Mouse (Mus musculus) urinary bladder, postnatal 36 days (tissue): ENCODE measurements around the gene Atg13.

ENCODE experiments used
- DNase-seq, 2 experiments: peaks; one replicate each; pipeline ENCODE4 v3.0.0; 2022; ENCODE audit warnings: low spot score in 2 of 2, mixed read lengths in 1 of 2

The Atg13 gene

GRCm38 (mm10) chr2:91695436-91696224 is 14.7 kb downstream of the Atg13 start:
- no peak for DNase-seq

GRCm38 (mm10) chr2:91689452-91689851 is 20.9 kb downstream of the Atg13 start:
- no peak for DNase-seq

GRCm38 (mm10) chr2:91683919-91684318 is 26.5 kb downstream of the Atg13 start:
- no peak for DNase-seq

- DNase-seq: no peak
These were observed 27.5 kb downstream of the Atg13 start for GRCm38 (mm10) chr2:91682850-91683249.

GRCm38 (mm10) chr2:91676961-91677360 is 33.4 kb downstream of the Atg13 start:
- no peak for DNase-seq

GRCm38 (mm10) chr2:91676420-91676819 is 34.0 kb downstream of the Atg13 start:
- no peak for DNase-seq

- DNase-seq: no peak
These were observed 35.5 kb downstream of the Atg13 start for GRCm38 (mm10) chr2:91674895-91675294.

- DNase-seq: no peak
These were observed 36.8 kb downstream of the Atg13 start for GRCm38 (mm10) chr2:91673587-91673986.

- no peak for DNase-seq
These were observed 40.3 kb downstream of the Atg13 start for GRCm38 (mm10) chr2:91670038-91670437.

- DNase-seq: no peak
These were observed 41.0 kb downstream of the Atg13 start for GRCm38 (mm10) chr2:91669326-91669725.

GRCm38 (mm10) chr2:91667747-91668146 is 42.6 kb downstream of the Atg13 start:
- no peak for DNase-seq

- DNase-seq: no peak
These were observed 43.9 kb downstream of the Atg13 start for GRCm38 (mm10) chr2:91666386-91666910.

- DNase-seq: no peak
These were observed 45.6 kb downstream of the Atg13 start for GRCm38 (mm10) chr2:91664780-91665179.

- no peak for DNase-seq
These were observed 49.4 kb downstream of the Atg13 start for GRCm38 (mm10) chr2:91660981-91661380.

GRCm38 (mm10) chr2:91659657-91660056 is 50.7 kb downstream of the Atg13 start:
- no peak for DNase-seq

GRCm38 (mm10) chr2:91656774-91657173 is 53.6 kb downstream of the Atg13 start:
- no peak for DNase-seq

GRCm38 (mm10) chr2:91655827-91656226 is 54.5 kb downstream of the Atg13 start:
- DNase-seq: no peak

- DNase-seq: no peak
These were observed 55.0 kb downstream of the Atg13 start for GRCm38 (mm10) chr2:91655388-91655787.

GRCm38 (mm10) chr2:91652863-91653262 is 57.5 kb downstream of the Atg13 start:
- DNase-seq: no peak

GRCm38 (mm10) chr2:91651458-91652258 is 58.7 kb downstream of the Atg13 start:
- DNase-seq: no peak

- DNase-seq: no peak
These were observed 59.9 kb downstream of the Atg13 start for GRCm38 (mm10) chr2:91650360-91650995.
